Mouse (Mus musculus): ENCODE measurements around the gene Gm5485. TPM values are rescaled to one million over a fixed set of nuclear protein-coding genes. Genes with fewer than 3 reads are reported as not detected.

The Gm5485 gene
- polyA plus RNA-seq, 1 experiment from 2014 or later = 126 TPM

DNA sequence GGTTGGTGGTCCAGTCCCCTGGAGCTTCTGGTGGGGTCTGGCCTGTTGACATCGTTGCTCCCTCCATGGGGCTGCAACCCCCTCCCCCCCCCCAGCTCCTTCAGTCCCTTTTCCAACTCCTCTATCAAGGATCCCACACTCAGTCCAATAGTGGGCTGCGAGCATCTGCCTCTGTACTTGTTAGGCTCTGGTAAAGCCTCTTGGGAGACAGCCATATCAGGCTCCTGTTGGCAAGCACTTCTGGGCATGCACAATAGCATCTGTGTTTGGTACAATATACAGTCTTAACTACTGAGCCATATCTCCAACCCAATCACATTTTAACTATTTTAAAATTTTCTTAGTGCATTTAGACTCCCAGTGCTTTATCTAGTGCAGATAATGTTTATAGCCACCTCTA is 25.2 kb downstream of the Gm5485 start:
- TF ChIP-seq CTCF (IDR thresholded peaks at IDR 0.05; ENCODE audit: low read depth) = no peak
- 75% methylated on average over 2 of the region's 2 CpGs for WGBS
- no peak for ATAC-seq

DNA sequence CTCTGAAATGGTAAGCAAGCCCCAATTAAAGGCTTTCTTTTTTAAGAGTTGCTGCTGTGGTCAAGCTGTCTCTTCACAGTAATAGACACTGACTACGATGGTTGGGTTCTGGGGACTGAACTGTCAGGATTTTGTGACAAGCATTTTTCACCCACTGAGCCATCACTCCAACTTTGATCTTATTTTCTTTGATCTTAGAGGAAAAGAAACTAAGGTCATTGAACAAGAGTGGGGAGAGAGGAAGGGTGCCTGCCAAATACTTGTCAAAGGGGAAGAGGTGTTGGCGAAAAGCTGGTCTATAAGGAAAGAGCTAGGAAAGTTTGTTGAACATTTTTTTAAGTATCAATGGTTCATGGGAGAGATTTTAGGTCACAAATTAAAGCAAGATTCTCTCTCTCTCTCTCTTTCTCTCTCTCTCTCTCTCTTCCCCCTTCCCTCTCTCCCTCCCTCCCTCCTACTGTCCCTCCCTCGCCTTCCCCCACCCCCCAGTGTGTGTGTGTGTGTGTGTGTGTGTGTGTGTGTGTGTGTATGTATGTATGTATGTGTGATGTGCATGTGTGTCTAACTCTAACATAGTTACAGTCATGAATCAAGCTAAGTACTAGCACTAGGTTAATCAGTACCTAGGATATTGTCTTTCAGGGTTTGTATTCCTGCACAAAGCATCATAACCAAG is 28.5 kb downstream of the Gm5485 start:
- TF ChIP-seq CTCF (IDR thresholded peaks at IDR 0.05; ENCODE audit: low read depth) = no peak
- no peak for ATAC-seq
- Histone ChIP-seq H3K27ac (ENCODE audit: low read depth, low read length) (no peak overlapping the region), H3K36me3 (ENCODE audit: control insufficient read depth, insufficient read depth) (no peaks in the 10 kb centered on the region), H3K4me3 (ENCODE audit: low read depth, low read length) (no peak overlapping the region), H3K9me3 (ENCODE audit: control insufficient read depth) (no peaks in the 10 kb centered on the region), H3K27me3 (replicated peaks; ENCODE audit: control insufficient read depth, insufficient read depth, low read length) (no peaks in the 10 kb centered on the region), H3K4me1 (replicated peaks; ENCODE audit: control insufficient read depth, insufficient read depth, low read length) (no peaks in the 10 kb centered on the region), H3K4me2 (replicated peaks; ENCODE audit: low read depth) (no peak overlapping the region), H3K9ac (ENCODE audit: low read depth, low read length) (no peak overlapping the region)
- WGBS = 84% methylated on average over 3 of the region's 3 CpGs

More for the DNA sequence above, 25.2 kb downstream of the Gm5485 start:
- Histone ChIP-seq H3K36me3 (ENCODE audit: control insufficient read depth, insufficient read depth) (no peaks in the 10 kb centered on the region), H3K4me2 (replicated peaks; ENCODE audit: low read depth) (no peak overlapping the region), H3K9ac (ENCODE audit: low read depth, low read length) (no peak overlapping the region), H3K27me3 (replicated peaks; ENCODE audit: control insufficient read depth, insufficient read depth, low read length) (no peaks in the 10 kb centered on the region), H3K27ac (ENCODE audit: low read depth, low read length) (no peak overlapping the region), H3K4me1 (replicated peaks; ENCODE audit: control insufficient read depth, insufficient read depth, low read length) (no peaks in the 10 kb centered on the region), H3K9me3 (ENCODE audit: control insufficient read depth) (no peaks in the 10 kb centered on the region), H3K4me3 (ENCODE audit: low read depth, low read length) (no peak overlapping the region)

DNA sequence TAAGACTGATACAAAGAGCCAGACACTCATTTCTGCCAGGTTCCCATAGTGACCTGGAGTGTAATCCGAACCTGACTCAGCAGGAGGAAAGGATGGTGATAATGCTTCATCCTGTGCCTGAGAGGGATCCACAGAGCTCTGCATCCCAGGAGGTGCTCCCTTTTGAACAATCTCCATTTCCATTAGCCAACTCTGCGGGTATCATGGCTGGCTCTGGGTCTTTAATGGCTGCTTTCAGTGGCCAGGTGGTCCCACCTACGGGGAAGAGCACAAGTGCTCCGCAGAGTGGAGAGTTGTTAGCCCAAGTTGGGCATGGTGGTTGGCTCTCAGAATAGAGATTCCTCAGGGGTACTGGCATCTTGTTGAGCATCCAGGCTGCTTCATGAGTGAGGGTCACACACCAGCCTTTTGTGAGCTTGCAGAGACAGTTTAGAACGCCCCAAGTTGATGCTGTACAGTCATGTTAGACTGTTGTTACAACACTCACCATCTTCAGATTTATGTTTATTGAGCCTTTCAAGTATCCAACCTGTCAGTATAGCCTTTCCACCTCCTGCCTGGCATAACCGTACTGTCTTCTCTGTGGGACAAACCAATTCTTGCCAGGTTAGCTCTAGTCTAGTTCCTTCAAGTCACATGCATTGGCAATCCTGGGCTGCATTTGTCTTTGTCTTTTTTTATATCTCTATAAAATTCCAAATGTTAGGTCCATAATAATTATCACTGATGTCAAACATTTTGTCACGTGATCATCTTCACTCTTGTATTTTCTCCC is 38.3 kb downstream of the Gm5485 start:
- WGBS = 83% methylated on average over 7 of the region's 7 CpGs
- Histone ChIP-seq H3K9me3 (ENCODE audit: control insufficient read depth) (no peaks in the 10 kb centered on the region), H3K4me1 (replicated peaks; ENCODE audit: control insufficient read depth, insufficient read depth, low read length) (no peaks in the 10 kb centered on the region), H3K36me3 (ENCODE audit: control insufficient read depth, insufficient read depth) (no peaks in the 10 kb centered on the region), H3K9ac (ENCODE audit: low read depth, low read length) (no peak overlapping the region), H3K4me3 (ENCODE audit: low read depth, low read length) (no peak overlapping the region), H3K27ac (ENCODE audit: low read depth, low read length) (no peak overlapping the region), H3K27me3 (replicated peaks; ENCODE audit: control insufficient read depth, insufficient read depth, low read length) (no peaks in the 10 kb centered on the region), H3K4me2 (replicated peaks; ENCODE audit: low read depth) (no peak overlapping the region)
- no peak for ATAC-seq
- no peak for TF ChIP-seq CTCF (IDR thresholded peaks at IDR 0.05; ENCODE audit: low read depth)

DNA sequence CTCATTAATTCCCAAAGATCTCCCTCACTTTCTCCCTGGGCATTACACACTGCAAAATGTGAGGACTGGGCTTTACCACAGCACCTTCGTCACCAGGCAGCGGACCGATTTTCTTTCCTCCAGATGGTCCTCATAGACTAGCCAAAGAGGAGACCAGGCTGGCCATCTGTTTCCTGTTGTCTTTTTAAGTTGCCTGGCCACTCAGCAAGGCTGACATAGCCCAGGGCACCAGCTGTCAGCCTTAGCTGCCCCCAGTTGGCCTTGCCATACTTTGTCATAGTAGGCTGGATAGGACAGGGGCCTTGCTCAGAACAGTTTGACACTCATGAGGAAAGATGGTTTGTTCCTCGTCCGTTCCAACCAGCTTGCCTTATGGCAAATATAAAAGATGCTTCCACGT is 39.8 kb downstream of the Gm5485 start:
- Histone ChIP-seq H3K9me3 (ENCODE audit: control insufficient read depth) (no peaks in the 10 kb centered on the region), H3K36me3 (ENCODE audit: control insufficient read depth, insufficient read depth) (no peaks in the 10 kb centered on the region), H3K4me3 (ENCODE audit: low read depth, low read length) (no peak overlapping the region), H3K27ac (ENCODE audit: low read depth, low read length) (no peak overlapping the region), H3K27me3 (replicated peaks; ENCODE audit: control insufficient read depth, insufficient read depth, low read length) (no peaks in the 10 kb centered on the region), H3K9ac (ENCODE audit: low read depth, low read length) (no peak overlapping the region), H3K4me1 (replicated peaks; ENCODE audit: control insufficient read depth, insufficient read depth, low read length) (no peaks in the 10 kb centered on the region), H3K4me2 (replicated peaks; ENCODE audit: low read depth) (no peak overlapping the region)
- 72% methylated on average over 6 of the region's 6 CpGs for WGBS
- TF ChIP-seq CTCF (IDR thresholded peaks at IDR 0.05; ENCODE audit: low read depth) = no peak
- ATAC-seq = no peak

DNA sequence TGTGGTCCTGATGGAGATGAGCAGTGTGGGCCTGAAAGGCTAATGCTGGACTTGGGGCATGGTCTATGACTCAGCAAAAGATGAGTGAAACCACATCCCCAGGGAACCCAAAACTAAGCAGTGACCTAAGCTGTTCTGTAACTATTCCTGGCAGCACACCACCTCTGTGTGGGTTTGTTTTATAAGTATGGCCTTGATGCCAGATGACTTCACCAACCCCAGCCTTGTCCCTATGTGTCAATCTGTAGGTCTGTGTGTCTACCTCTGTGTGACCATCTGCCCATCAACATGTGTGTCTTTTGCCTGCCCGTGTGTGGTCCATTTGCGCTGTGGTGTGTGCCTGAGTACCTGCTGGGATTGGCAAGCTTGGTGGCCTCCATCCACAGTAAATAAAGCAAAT is 44.1 kb downstream of the Gm5485 start:
- Histone ChIP-seq H3K4me1 (replicated peaks; ENCODE audit: control insufficient read depth, insufficient read depth, low read length) (no peaks in the 10 kb centered on the region), H3K9me3 (ENCODE audit: control insufficient read depth) (no peaks in the 10 kb centered on the region), H3K4me2 (replicated peaks; ENCODE audit: low read depth) (no peak overlapping the region), H3K4me3 (ENCODE audit: low read depth, low read length) (no peak overlapping the region), H3K9ac (ENCODE audit: low read depth, low read length) (no peak overlapping the region), H3K27ac (ENCODE audit: low read depth, low read length) (no peak overlapping the region), H3K36me3 (ENCODE audit: control insufficient read depth, insufficient read depth) (no peaks in the 10 kb centered on the region), H3K27me3 (replicated peaks; ENCODE audit: control insufficient read depth, insufficient read depth, low read length) (no peaks in the 10 kb centered on the region)
- WGBS = 92% methylated on average over 2 of the region's 2 CpGs
- TF ChIP-seq CTCF (IDR thresholded peaks at IDR 0.05; ENCODE audit: low read depth) = no peak
- no peak for ATAC-seq

DNA sequence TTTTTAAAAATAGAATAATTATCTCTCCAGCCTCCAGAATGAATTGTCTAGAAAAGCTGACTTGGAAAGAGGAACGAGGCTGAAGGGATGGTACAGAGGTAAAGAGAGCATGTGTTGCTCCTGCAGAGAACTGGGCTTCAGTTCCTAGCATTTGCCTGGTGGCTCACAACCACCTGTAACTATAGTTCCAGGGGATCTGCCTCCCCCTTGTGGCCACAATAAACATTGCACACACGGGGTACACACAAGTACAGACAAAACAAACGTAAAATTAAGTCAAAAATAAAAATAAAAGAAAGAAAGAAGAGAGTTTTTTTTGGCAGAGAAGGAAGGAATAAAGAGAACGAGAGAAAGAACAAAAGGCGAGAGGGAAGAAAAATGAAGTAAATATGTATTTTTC is 45.4 kb downstream of the Gm5485 start:
- WGBS = 94% methylated on average over 5 of the region's 5 CpGs
- TF ChIP-seq CTCF (IDR thresholded peaks at IDR 0.05; ENCODE audit: low read depth) = peak; percentile 52
- Histone ChIP-seq H3K4me1 (replicated peaks; ENCODE audit: control insufficient read depth, insufficient read depth, low read length) (no peaks in the 10 kb centered on the region), H3K9me3 (ENCODE audit: control insufficient read depth) (no peaks in the 10 kb centered on the region), H3K36me3 (ENCODE audit: control insufficient read depth, insufficient read depth) (no peaks in the 10 kb centered on the region), H3K9ac (ENCODE audit: low read depth, low read length) (no peak overlapping the region), H3K4me2 (replicated peaks; ENCODE audit: low read depth) (no peak overlapping the region), H3K4me3 (ENCODE audit: low read depth, low read length) (no peak overlapping the region), H3K27ac (ENCODE audit: low read depth, low read length) (no peak overlapping the region), H3K27me3 (replicated peaks; ENCODE audit: control insufficient read depth, insufficient read depth, low read length) (no peaks in the 10 kb centered on the region)
- ATAC-seq = no peak
